Mouse (Mus musculus) limb, embryonic 14.5 days (tissue): ENCODE data around the gene Ttc30b. TPM values are rescaled to one million over a fixed set of nuclear protein-coding genes. Genes with fewer than 3 reads are reported as not detected.
"Not testable (repeated sequence)": the region's sequence is repeated elsewhere in the genome, so short reads cannot be mapped to it uniquely, and the experiment has no call there.

Source experiments
- ATAC-seq: fragments of 200-750 bp; cut with Nextera tagmentation; 2 replicates; pipeline ENCODE4 v1.8.0; 2017; ENCODE audit warnings: low read depth, moderate number of reproducible peaks, moderate TSS enrichment; ENCODE audit not compliant: low FRiP score
- DNase-seq: peaks from one replicate; pipeline ENCODE4 v3.0.0-alpha.2; 2015; ENCODE audit warnings: low spot score
- H3K27ac ChIP-seq: fragments of 300-500 bp; sonication (generic); replicated peaks from 2 replicates; pipeline ENCODE4 v1.5.1; 2014; ENCODE audit warnings: low read depth, mild to moderate bottlenecking, low read length, moderate library complexity, mixed read lengths
- H3K27me3 ChIP-seq: fragments of 300-500 bp; sonication (generic); 2 replicates; pipeline ENCODE4 v1.6.1; 2014; ENCODE audit warnings: low read length, mixed read lengths; ENCODE audit not compliant: control insufficient read depth, insufficient read depth
- H3K36me3 ChIP-seq: fragments of 300-500 bp; sonication (generic); 2 replicates; pipeline ENCODE4 v1.6.1; 2014; ENCODE audit warnings: mild to moderate bottlenecking, low read length, moderate library complexity, mixed read lengths; ENCODE audit not compliant: control insufficient read depth, insufficient read depth
- H3K4me1 ChIP-seq: fragments of 300-500 bp; sonication (generic); 2 replicates; pipeline ENCODE4 v1.6.1; 2014; ENCODE audit warnings: antibody characterized with exemption, low read length, mixed read lengths; ENCODE audit not compliant: control insufficient read depth, insufficient read depth
- H3K4me2 ChIP-seq: fragments of 300-500 bp; sonication (generic); replicated peaks from 2 replicates; pipeline ENCODE4 v1.6.1; 2014; ENCODE audit warnings: low read depth, mild to moderate bottlenecking, low read length, moderate library complexity; ENCODE audit not compliant: severe bottlenecking
- H3K4me3 ChIP-seq: fragments of 300-500 bp; sonication (generic); replicated peaks from 2 replicates; pipeline ENCODE4 v1.5.1; 2014; ENCODE audit warnings: low read length
- H3K9ac ChIP-seq: fragments of 300-500 bp; sonication (generic); 2 replicates; pipeline ENCODE4 v1.6.1; 2014; ENCODE audit warnings: mild to moderate bottlenecking, low read depth, low read length, moderate library complexity; ENCODE audit not compliant: severe bottlenecking
- H3K9me3 ChIP-seq: fragments of 300-500 bp; sonication (generic); 2 replicates; pipeline ENCODE4 v1.6.1; 2016; ENCODE audit warnings: low read length; ENCODE audit not compliant: control insufficient read depth
- POLR2A ChIP-seq: fragments of 200-500 bp; IDR thresholded peaks from 2 replicates; pipeline ENCODE4 v1.8.0; 2012; ENCODE audit warnings: inconsistent platforms, mild to moderate bottlenecking, moderate library complexity, borderline replicate concordance; ENCODE audit not compliant: insufficient read depth, insufficient read length; ENCODE audit errors: extremely low read depth
- WGBS: fragments of 180-500 bp; shearing (Covaris S2); extraction: QIAGEN DNeasy Blood & Tissue Kit; methylation state at CpG from one replicate; pipeline ENCODE4 v1.1.7; 2014; 5-methylcytosine and 5-hydroxymethylcytosine counted together
- polyA plus RNA-seq, 2 experiments: library from polyadenylated mRNA; depleted of rRNA in 1 of 2; stranded (reverse) in 1 of 2; unstranded in 1 of 2; fragments of >200 nt; fragmentation: Nextera tagmentation in 1 of 2; extraction: Ambion mirVana in 1 of 2; gene quantifications; 2 replicates each; pipeline versions ENCODE4 v1.2.1 to v1.2.3; 2012 to 2014

The Ttc30b gene
- polyA plus RNA-seq, 2 experiments, result 7.8 to 10.8 TPM

GRCm38 (mm10) chr2:75950685-75951084 lies 12.3 kb upstream of the Ttc30b start:
- Histone ChIP-seq H3K4me2 (no peak overlapping the region), H3K4me3 (no peak overlapping the region), H3K9me3 (no peaks in the 10 kb centered on the region), H3K9ac (no peak overlapping the region), H3K27ac (no peak overlapping the region), H3K4me1 (no peaks in the 10 kb centered on the region), H3K36me3 (no peaks in the 10 kb centered on the region), H3K27me3 (no peaks in the 10 kb centered on the region)
- ATAC-seq (no peak), DNase-seq (no peak)
- 28% methylated on average over 8 of the region's 8 CpGs for whole genome bisulfite sequencing
- TF ChIP-seq POLR2A, result no peak

GRCm38 (mm10) chr2:75937520-75938116 lies 767 bp downstream of the Ttc30b start:
- 73% methylated on average over 15 of the region's 17 CpGs for WGBS
- not testable (repeated sequence) for DNase-seq, H3K36me3 ChIP-seq

GRCm38 (mm10) chr2:75936685-75937084 lies 1.7 kb downstream of the Ttc30b start:
- 86% methylated on average over 2 of the region's 2 CpGs for WGBS
- H3K9ac ChIP-seq, H3K36me3 ChIP-seq, H3K4me3 ChIP-seq, ATAC-seq, H3K9me3 ChIP-seq, DNase-seq, H3K27ac ChIP-seq, H3K4me1 ChIP-seq, H3K4me2 ChIP-seq, H3K27me3 ChIP-seq: not testable (repeated sequence)

More at GRCm38 (mm10) chr2:75937520-75938116, 767 bp downstream of the Ttc30b start:
- not testable (repeated sequence) for ATAC-seq, H3K9me3 ChIP-seq, H3K27me3 ChIP-seq
- peak overlapping the region; percentile 67; the same call in 1 of the 2 replicates for H3K9ac ChIP-seq
- peak overlapping the region; percentile 47 for H3K4me3 ChIP-seq
- peaks cover 11% of the 10 kb centered on the region for H3K4me1 ChIP-seq
- H3K4me2 ChIP-seq, result peak overlapping the region; percentile 48
- peak overlapping the region; percentile 92; the same call in 1 of the 2 replicates for H3K27ac ChIP-seq

- no peak for TF ChIP-seq POLR2A
- no peak for ATAC-seq
- peak; percentile 21 for DNase-seq
- H3K9me3 ChIP-seq, result no peaks in the 10 kb centered on the region
- WGBS, result 27% methylated on average over 7 of the region's 7 CpGs
- no peaks in the 10 kb centered on the region for H3K27me3 ChIP-seq
- 0 out of 2 replicates have a peak, but pooled peaks cover 2% of the 10 kb centered on the region for H3K36me3 ChIP-seq
- H3K9ac ChIP-seq, result no peak overlapping the region
- H3K4me1 ChIP-seq, result peaks cover 7% of the 10 kb centered on the region; the same call in 1 of the 2 replicates
- H3K27ac ChIP-seq, result peak overlapping the region; percentile 61
- H3K4me3 ChIP-seq, result no peak overlapping the region
- H3K4me2 ChIP-seq, result no peak overlapping the region
Measured at GRCm38 (mm10) chr2:75933541-75933940, 4.8 kb downstream of the Ttc30b start.

GRCm38 (mm10) chr2:75930941-75931340 lies 7.4 kb downstream of the Ttc30b start:
- H3K9me3 ChIP-seq, result no peaks in the 10 kb centered on the region
- H3K27ac ChIP-seq, result no peak overlapping the region
- H3K4me3 ChIP-seq, result no peak overlapping the region
- H3K4me2 ChIP-seq, result no peak overlapping the region
- no peak for ATAC-seq
- H3K9ac ChIP-seq, result no peak overlapping the region
- no peak for TF ChIP-seq POLR2A
- 83% methylated on average over 2 of the region's 2 CpGs for WGBS
- DNase-seq, result no peak
- no peaks in the 10 kb centered on the region for H3K27me3 ChIP-seq
- peaks cover 7% of the 10 kb centered on the region; the same call in 1 of the 2 replicates for H3K4me1 ChIP-seq
- peaks cover 13% of the 10 kb centered on the region for H3K36me3 ChIP-seq
